Mouse (Mus musculus) brain, embryonic 14.5 days (tissue): ENCODE results near the gene Zfp692. TPM values are rescaled to one million over a fixed set of nuclear protein-coding genes. Genes with fewer than 3 reads are reported as not detected.

ENCODE experiments used
- DNase-seq: peaks from one replicate; pipeline ENCODE4 v3.0.0-alpha.2; 2011; ENCODE audit warnings: low read depth
- CTCF ChIP-seq: fragments of 200-500 bp; IDR thresholded peaks from 2 replicates; pipeline ENCODE4 v1.5.1; 2012; ENCODE audit warnings: inconsistent platforms, mild to moderate bottlenecking, moderate library complexity, borderline replicate concordance; ENCODE audit not compliant: insufficient read depth, insufficient read length; ENCODE audit errors: extremely low read depth
- POLR2A ChIP-seq: fragments of 200-500 bp; IDR thresholded peaks from 2 replicates; pipeline ENCODE4 v1.6.1; 2012; ENCODE audit warnings: mild to moderate bottlenecking, inconsistent platforms, borderline replicate concordance; ENCODE audit not compliant: poor library complexity, insufficient read depth, insufficient read length, severe bottlenecking; ENCODE audit errors: extremely low read depth
- polyA plus RNA-seq: library from polyadenylated mRNA; depleted of rRNA; stranded (reverse); fragments of >200 nt; gene quantifications from 2 replicates; pipeline ENCODE4 v1.2.3, GENCODE M21; 2012

Zfp692 gene
- polyA plus RNA-seq, 1 experiment, result 43.0 TPM

- TF ChIP-seq CTCF (no peak), POLR2A (no peak)
- no peak for DNase-seq
Observed at GRCm38 (mm10) chr11:58315536-58316168, 8.8 kb downstream of the Zfp692 start.

GRCm38 (mm10) chr11:58316344-58316743 lies 9.5 kb downstream of the Zfp692 start:
- DNase-seq, result no peak
- TF ChIP-seq POLR2A, result no peak
- TF ChIP-seq CTCF, result no peak

GRCm38 (mm10) chr11:58316768-58317390 lies 10.0 kb downstream of the Zfp692 start:
- DNase-seq, result no peak
- TF ChIP-seq CTCF (no peak), POLR2A (no peak)

GRCm38 (mm10) chr11:58322824-58323569 lies 16.1 kb downstream of the Zfp692 start:
- DNase-seq, result peak; percentile 98
- TF ChIP-seq POLR2A (peak; percentile 54), CTCF (no peak)

GRCm38 (mm10) chr11:58323570-58324340 lies 16.9 kb downstream of the Zfp692 start:
- peak; percentile 26 for DNase-seq
- no peak for TF ChIP-seq POLR2A
- no peak for TF ChIP-seq CTCF

- no peak for DNase-seq
- TF ChIP-seq POLR2A (no peak), CTCF (no peak)
Observed at GRCm38 (mm10) chr11:58324614-58325229, 17.9 kb downstream of the Zfp692 start.

GRCm38 (mm10) chr11:58326781-58327180 lies 19.9 kb downstream of the Zfp692 start:
- TF ChIP-seq CTCF (peak; percentile 10; the same call in 1 of the 2 replicates), POLR2A (no peak)
- DNase-seq, result no peak

- no peak for DNase-seq
- no peak for TF ChIP-seq CTCF
- no peak for TF ChIP-seq POLR2A
Observed at GRCm38 (mm10) chr11:58329906-58330275, 23.0 kb downstream of the Zfp692 start.

- TF ChIP-seq POLR2A, result no peak
- peak; percentile 98 for DNase-seq
Observed at GRCm38 (mm10) chr11:58330276-58331148, 23.6 kb downstream of the Zfp692 start, which contains the start of the genes Zfp672 and Sh3bp5l. TSS of gene Zfp672 (minus strand) at chr11:58330339. TSS of gene Sh3bp5l (plus strand) at chr11:58330724.

- no peak for TF ChIP-seq POLR2A
- no peak for DNase-seq
Observed at GRCm38 (mm10) chr11:58331149-58331495, 24.3 kb downstream of the Zfp692 start.

GRCm38 (mm10) chr11:58331546-58331945 lies 24.7 kb downstream of the Zfp692 start:
- no peak for DNase-seq
- no peak for TF ChIP-seq CTCF
- TF ChIP-seq POLR2A, result no peak

- no peak for DNase-seq
- no peak for TF ChIP-seq POLR2A
- no peak for TF ChIP-seq CTCF
Observed at GRCm38 (mm10) chr11:58334746-58335145, 27.9 kb downstream of the Zfp692 start.
